Mouse (Mus musculus) left cerebral cortex, adult 11 months (tissue): Measurements from ENCODE around the gene Prkag1.

ENCODE experiments used
- DNase-seq: peaks from one replicate; pipeline ENCODE4 v3.0.0; 2022; ENCODE audit warnings: low spot score

Prkag1 gene

DNA sequence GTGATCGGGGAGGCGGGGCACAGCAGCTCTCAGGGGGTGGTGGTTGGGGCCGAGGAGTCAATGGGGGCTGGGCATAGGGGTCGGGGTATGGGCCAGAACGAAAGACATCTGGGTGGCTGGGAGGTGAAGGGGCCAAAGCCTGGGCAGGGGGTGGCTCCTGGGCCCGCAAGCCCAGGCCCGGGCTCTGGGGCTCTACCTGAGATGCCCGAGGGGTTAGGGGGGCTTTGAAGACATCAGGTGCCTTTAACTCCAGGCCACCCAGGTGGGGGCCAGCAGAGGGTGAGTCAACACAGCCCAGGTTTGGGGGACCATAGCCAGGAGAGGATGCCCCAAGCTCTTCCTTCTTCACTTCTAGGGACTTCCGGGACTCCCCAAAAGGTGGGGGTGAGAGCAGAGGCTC lies 21.4 kb upstream of the Prkag1 start:
- no peak for DNase-seq

DNA sequence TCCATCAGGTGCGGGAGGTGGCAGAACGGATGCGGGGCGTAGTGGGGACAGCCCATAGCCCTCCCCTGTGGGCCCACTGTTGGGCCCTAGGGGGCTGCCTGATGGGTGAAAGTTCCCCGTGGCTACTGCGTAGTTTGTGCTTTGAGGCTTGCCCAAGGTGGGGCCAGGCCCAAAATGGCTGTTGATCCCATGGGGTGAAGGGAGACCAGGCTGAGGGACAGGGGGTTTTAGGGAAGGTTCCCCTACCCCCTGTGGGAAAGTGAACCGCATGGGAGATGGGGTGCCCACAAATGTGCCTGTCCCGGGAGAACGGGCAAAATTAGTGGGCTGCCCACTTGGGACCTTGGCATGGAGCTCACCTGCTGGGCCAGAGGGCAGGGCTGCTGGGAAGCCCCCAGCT lies 20.8 kb upstream of the Prkag1 start:
- no peak for DNase-seq

DNA sequence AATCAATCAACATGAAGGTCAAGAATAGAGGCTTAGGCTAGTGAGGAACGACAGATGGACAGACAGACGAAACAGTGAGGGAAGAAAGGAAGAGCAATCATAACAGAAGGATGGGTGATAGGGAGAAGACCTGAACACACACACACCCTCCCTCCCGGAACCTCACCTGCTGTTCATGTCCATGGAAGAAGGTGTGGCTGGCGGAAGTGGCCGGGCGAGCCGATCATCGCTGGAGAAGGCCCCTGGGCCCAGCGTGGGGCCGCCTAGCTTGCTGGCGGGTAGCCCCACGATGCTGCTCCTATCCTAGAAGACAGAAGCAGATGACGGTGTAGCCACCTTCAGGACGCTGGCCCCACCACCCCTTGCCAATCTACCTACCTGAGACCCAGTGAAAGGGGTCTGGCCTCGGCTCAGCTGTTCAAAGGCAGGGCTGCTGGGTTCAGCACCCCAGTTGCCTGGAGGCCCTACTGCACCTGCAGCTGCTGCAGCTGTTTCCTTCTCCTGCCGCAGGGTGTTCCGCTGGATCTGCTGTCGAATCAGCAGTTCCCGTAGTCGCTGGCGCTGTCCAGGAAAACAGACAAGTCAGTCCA lies 20.0 kb upstream of the Prkag1 start:
- DNase-seq, result no peak

DNA sequence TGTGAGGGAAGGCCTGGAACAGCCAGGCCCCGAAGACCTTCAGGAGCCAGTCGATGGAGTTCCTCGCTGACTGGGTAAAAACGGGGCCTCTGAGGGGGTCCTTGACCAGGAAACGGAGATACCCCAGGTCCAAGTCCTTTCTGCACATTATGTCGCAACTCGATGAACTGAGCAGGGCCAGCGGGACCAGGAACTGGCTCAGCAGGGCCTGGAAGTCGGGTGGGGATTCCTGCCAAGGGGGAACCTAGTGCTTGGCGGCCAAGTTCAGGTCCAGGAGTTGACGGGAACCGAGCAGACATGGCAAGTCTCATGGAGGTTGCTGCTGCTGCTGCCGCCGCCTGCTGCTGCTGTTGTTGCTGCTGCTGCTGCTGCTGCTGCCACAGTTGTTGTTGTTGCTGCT lies 19.3 kb upstream of the Prkag1 start:
- no peak for DNase-seq

DNA sequence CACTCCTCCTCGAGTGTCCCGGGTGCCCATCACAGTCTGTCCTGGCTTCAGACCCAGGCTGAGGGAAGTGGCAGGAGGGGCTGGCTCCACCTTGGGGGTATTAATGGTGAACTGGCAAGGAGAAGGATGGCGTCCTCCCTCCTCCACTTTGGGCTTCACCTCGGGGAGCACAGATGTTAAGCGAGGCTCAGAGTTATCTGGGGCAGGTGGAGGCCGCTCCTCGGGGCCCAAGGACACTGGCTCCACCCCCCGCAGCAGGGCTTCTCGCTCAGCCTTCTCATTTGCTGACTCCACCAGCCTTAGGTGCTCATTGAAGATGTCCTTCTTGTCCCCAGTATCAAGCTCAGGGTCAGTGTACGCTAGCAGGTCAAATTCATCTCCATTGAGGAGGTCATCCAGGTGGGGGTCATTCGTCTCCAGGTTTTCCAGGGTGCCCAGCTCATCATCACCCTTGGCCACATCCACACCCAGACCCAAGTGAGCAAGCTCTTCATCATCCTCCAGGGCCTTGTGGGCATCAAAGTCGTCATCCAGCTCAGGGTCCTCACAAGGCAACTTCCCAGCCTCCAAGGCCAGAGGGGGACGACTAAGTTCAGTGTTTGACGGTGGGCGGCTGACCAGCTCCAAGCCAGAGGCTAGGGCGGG lies 18.8 kb upstream of the Prkag1 start:
- DNase-seq, result no peak

DNA sequence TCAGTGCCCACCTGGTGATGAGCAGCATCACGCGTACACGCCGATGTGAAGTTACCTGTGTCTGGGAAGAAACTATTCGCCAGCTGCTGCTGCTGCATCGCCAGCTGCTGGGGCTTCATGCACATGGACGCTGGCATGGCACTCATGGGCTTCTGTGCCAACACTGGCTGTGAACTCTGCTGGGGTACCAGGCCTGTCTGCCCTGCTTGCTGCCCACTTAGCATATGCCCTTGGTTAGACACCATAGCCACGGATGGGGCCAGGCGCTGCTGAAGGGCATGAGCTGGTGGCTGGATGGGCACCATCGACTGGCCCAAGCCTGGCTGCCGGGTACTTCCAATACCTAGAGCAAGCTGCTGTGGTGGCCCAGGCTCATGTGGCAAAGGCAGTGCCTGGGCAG lies 17.8 kb upstream of the Prkag1 start:
- no peak for DNase-seq

DNA sequence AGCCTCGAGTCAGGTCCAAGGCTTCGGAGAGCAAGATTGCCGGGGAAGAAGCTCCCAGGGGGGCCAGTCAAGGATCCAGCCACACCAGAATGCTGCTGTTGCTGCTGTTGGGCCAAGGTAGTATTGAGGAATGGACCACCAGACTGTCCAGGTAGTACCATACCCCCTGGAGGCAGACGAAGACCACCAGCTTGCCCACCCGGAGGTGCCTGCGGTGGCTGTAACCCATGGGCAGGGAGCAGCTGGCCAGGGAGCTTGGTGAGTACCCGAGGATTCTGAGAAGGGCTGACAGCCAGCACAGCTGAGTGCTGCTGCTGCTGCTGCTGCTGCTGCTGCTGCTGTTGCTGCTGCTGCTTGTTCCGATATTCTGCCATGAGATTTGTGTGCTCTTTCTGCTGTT lies 14.8 kb upstream of the Prkag1 start:
- no peak for DNase-seq

DNA sequence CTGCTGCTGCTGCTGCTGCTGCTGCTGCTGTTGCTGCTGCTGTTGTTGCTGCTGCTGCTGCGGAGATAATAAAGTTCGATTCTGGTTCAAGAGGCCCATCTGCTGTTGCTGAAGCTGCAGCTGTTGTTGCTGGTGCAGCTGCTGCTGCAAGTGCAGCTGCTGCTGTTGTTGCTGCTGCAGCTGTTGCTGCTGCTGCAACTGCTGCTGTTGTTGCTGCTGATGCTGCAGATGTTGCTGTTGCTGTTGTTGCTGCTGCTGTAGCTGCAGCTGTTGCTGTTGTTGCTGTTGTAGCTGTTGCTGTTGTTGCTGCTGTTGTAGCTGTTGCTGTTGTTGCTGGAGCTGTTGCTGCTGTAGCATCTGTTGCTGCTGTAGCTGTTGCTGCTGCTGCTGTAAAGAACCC lies 13.8 kb upstream of the Prkag1 start:
- no peak for DNase-seq

DNA sequence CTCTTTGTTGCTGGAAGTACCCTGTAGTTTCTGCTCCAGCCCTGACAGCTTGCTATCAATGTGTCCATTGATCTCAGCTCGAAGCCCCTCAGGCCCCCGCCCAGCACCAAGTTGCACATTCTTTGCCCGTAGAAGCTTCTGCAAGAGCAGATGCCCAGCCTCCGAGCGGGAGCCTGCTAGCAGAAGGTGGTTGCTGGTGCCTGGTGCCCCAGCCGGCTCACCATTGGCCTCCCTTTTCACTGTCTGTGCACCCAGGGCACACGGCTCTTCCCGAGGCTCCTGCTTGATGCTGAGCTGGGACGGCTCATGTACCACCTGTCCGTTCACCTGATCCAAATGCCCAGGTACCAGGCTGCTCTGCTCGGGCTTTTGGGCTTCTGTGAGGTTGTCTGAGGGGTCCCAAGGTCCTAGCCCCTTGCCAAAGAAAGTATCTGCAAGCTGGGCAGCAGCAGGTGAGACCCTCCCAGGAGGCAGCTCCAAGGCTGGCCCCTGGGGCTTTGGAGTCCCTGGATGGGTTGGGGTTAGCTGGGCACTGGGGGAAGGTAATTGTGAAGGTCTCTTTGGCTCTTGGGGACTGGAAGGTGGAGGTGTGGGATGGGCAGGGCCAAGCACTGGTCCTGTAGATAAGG lies 12.4 kb upstream of the Prkag1 start:
- no peak for DNase-seq

DNA sequence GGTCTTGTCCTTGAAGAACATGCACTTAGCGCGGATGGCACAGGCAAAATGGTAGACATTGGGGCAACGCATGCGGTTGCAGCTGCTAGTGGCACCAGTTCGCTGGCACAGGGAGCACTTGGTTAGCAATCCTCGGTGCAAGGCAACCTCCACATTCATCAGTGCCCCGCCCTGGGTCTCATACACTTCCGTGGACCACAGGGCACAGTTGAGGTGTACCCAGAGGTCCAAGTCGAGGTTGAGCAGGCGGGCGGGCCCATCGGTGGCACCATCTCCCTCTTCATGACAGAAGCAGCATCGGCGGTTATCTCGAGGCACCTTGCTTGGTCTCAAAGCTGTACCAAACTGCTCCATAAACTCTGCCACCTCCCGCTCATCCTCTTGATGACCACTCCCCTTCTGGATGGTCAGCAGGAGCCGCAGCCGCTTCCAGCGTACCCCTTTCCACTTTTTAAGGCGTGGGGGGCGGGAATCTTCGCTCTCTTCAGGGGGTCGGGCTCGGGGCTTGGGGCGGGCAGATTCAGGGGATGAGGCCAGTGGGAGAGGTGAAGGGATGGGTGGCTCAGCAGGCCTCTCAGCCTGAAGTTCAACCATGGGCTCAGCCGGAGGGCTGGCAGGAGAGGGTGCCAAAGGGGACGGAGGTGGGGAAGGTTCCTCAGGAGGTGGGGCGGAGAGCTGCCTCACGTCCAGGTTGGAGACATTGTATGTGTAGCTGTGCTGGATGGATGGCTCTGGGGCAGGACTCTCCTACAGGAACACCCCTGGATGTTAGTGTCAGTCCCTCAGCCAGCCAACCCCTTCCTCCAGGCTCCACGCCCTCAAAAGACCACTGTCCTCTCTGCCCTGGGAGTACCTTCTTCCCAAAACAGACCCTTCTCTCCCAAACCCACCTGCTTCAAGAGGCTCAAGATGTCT lies 8.6 kb upstream of the Prkag1 start:
- no peak for DNase-seq

DNA sequence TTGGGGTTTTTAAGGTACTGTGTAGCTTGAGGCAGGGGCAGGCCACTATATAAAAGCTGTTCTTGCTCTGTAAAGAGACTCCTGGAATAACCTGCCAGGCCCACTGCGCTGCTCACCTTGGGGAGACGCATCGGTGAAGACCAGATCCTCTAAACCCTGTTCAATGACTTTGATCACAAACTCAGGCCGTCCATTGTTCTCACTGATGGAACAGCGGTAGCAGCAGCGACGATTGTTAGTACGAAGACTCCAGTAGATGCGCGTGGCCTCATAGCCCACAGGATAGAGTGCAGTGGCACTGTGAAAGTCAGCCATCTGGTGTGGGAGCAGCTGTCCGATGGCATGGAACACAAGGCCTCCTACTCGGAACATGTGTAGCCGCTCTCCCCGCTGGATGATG lies 7.8 kb upstream of the Prkag1 start:
- DNase-seq, result no peak

DNA sequence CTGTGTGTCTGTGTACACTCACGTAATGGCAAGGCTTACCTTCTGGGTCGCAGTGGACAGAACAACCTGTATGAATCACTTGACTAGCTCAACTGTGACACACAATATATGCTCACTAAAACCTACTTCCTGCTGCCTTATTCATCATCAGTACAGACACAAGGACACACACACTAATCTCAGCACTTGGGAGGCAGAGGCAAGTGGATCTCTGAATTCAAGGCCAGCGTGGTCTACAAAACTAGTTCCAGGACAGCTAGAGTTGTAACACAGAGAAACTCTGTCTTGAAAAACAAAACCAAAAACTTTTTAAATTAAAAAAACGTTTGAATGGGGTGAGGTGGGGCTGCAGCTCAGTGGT lies 6.4 kb upstream of the Prkag1 start:
- DNase-seq, result no peak

DNA sequence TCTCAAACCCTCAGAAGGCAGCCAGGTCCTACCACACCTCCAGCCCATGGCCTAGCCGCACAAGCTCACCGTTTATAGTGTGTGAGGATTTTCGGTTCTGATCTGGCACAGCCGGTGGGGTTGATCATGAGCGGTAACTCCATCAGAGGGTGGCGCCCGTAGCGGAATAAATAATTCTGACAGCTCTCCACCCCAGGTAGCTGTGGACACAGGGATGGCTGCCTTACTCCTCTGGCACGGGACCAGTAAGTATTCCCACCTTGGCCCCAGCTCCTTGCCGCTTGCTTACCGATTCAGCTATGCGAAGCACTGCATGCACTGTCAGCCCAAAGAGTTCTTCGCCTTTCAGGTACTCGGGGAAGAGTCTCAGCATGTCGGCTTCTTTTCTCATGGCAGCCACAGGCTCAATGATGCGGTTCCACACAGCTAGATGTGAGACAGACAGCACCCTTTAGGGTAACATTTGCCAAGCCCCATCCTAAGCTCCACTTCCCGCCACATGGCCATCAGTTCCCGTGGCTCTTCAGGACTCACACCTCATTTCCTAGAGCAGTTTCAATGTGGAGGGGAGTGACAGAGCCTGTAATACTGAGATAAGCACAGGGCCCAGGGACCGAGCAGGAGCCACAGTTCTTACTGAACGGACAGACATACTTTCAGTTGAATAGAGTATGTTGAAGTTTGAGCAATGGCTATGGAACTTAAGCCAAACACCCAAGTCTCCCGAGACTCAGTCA lies 5.9 kb upstream of the Prkag1 start:
- DNase-seq, result no peak

DNA sequence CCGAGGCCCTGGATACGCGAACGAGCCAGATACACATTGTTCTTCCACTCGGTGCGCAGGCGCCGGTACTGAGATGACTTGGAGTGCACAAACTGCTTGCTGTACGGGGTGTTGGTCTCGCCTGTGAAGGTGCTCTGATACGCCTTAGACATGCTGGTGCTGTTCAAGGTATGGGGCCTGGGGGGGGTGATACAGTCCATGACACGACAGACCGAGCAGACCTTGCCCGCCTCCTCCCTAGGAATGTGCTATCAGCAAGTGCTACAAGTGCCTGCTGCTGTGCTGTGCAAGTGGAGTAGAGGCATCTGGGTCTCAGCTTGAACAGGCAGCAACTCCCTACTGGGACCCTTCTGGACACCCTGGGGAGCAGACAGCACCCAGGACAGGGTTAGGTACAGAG lies 4.0 kb upstream of the Prkag1 start:
- DNase-seq, result no peak

DNA sequence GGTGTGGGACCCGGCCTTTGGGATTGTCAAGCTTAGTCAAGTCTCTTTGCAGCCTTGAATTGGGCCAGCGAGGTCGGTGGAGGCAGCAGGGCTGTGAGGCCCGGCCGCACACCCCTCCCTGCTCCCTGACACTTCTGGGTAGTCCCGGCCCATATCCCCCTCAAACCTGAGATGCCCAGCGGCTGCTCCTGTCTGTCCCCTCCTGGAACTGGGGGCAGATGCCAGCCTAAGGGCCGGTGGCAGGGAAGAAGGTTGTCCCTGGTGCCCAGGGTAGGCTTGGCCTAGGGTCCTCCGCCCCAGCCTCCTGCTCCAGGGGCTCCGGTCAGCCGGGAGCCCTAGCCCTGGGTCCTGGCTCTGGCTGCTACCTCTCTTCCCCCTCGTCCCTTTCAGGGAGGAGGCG lies 2.7 kb upstream of the Prkag1 start:
- DNase-seq, result no peak

DNA sequence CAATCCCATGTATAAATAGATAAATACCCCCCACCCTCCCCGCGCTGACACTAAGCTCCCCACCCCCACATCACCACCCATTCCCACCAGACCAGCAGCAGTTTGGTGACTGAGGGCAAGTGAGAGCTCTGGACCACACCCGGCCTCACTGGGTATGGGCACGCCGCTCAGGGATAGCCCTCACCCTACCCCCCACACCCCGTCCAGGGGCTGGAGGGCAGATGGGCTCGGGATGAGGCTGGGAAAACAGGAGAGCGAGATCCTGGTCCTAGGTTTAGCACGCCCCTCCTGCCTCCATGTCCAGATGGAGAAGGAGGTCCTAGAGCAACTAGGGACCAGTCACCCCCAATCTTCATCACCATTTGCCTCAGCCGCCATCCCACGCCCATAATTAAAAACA lies 2.0 kb upstream of the Prkag1 start:
- DNase-seq, result no peak

DNA sequence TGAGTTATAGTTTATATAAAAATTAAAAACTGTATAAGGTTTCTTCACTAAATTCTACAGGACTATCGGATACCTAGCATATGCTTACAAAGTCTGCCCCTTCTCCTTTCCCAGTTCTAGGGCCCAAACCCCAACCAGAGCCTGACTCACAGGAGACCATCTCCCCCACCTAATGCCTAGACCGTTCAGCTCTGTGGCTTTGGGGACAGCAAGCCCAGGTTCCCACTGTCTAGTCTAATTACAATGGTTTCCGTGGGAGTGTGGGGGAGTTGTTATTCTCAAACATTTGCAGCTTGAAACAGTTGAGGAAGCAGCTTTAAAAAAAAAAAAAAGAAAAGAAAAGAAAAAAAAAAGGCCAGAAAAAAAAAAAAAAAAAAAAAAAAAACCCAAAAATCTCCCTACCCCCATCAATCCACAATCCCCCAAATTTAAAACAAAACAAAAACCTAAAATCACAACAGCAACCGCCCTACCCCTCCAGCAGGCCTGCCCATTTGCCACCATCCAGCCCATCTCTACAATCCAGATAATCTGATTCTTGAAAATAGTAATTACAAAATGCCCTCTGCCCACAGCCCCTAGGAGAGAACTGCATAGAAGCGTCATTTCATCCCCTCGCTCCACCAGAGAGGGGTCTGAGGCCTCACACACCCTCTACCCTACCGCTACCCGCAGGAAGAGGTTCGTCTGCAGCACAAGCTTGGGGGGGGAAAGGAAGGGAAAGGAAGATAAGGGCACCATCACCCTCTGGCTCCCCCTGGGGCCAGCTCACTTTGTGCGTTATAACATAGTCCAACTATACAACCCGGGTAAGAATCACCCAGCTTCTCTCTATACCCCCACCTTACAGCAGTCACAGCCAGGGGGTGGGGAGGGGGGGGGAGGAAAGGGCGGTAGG lies 1.1 kb upstream of the Prkag1 start:
- DNase-seq, result no peak

DNA sequence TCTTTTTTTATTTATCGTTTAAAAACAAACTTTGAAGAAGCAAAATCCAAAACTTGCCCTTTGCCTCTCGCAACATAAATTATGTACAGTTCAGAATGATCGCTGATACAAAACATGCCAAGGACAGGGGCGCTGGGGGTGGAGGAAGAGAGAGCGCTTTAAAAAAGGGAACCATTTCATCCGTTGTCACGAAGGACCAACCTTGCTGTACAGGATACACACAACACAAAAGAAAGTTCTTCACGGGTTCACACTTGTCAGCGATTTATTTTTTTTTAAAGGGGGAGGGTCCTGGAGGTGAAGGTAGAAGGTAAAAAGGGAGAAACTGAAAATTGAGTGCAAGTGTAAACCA lies 339 bp upstream of the Prkag1 start:
- no peak for DNase-seq

DNA sequence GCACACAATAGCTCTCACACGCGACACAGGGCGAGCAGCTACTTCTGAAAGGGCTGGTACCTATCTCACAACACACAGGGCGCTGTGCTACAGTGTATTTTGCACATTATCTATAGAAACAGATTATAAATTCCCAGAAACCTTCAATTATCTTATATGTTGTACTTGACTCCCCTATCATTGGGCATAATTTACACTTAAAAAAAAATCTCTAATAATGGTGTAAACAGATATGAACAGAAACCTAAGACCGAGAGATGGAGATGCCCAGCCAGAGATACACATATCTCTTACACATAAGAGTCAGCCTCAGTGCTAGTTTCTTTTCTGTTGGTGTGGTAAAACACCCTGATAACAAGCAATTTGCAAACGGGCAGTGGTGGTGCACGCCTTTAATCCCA lies 3.7 kb downstream of the Prkag1 start:
- no peak for DNase-seq

DNA sequence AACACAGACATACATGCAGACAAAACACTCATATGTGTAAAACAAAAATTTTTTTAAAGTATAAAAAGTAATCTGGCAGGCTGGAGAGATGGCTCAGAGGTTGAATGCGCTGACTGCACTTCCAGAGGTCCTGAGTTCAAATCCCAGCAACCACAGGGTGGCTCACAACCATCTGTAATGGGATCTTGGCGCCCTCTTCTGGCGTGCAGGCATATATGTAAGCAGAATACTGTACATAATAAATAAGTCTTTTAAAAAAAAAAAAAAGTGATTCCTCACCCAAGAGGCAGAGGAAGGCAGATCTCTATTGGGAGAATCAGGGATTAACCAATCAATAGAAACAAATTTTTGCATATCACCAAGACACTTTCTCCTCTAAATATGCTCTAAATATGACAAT lies 7.9 kb downstream of the Prkag1 start:
- no peak for DNase-seq

DNA sequence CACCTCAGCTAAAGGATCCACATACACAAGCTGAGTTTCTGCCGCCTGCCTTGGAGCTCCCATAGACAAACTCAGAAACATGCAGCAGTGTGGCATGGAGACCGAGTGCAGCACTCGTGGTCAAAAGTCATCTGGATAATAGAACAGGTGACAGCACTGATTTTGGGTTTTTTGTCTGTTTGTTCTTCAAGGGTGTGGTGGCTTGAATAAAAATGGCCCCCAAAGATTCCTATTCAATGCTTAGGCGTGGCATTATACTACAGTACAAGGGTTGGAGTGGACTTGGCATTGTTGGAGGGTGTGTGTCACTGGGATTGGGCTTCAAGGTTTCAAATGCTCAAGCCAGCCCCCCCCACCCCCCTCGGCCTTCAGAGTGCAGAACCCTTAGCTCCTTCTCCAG lies 9.2 kb downstream of the Prkag1 start:
- no peak for DNase-seq
